Mouse (Mus musculus): ENCODE measurements at regions not wholly inside any gene's neighbourhood (a gene's known extent, or its start where the extent isn't known, plus 50 kb on each side); places are given as distances from the start of the nearest gene placed in this dataset.

DNA sequence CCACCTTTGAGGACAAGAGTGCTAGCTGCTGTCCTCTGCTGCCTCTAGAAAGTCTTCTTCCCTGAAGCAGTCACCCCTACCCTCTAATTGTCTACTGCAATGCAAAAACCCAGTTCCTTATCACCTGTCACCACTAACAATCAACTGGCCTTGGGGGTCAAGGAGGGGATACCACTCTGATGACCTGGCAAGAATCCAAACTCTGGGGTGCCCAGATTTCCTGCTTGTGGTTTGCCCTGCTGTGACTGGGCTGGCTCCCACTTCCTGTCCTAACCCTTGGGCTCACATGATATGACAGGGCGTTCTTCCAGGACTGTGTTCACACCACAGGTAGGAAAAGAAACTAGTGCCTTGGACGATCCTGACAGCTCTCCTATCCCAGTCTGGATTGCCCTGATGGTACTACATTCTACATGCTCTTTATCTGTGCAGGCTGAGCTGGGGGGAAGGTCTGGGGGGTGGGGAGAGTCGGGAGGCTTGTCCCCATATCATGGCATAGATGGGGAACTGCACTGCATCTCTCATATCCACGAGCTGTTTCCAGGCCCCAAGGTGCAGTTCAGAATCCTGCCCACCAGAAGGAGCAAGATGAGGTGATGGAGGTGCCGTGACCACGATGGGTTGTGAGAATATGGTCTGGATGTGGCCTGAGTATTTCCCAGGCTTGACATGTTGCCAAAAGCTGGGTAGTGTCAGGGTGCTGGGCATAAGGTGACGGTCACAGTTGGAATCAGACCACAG lies 81.0 kb downstream of the Maf start:
- Histone ChIP-seq H3K4me2 (no peak overlapping the region), H3K4me1 (no peaks in the 10 kb centered on the region), H3K9ac (replicated peaks) (no peak overlapping the region), H3K27me3 (replicated peaks) (no peaks in the 10 kb centered on the region), H3K9me3 (replicated peaks) (no peaks in the 10 kb centered on the region), H3K27ac (replicated peaks) (no peak overlapping the region), H3K36me3 (no peaks in the 10 kb centered on the region), H3K4me3 (replicated peaks) (no peak overlapping the region)
- no peak for ATAC-seq (ENCODE audit: low FRiP score)
- 87% methylated on average over 7 of the region's 7 CpGs for WGBS

DNA sequence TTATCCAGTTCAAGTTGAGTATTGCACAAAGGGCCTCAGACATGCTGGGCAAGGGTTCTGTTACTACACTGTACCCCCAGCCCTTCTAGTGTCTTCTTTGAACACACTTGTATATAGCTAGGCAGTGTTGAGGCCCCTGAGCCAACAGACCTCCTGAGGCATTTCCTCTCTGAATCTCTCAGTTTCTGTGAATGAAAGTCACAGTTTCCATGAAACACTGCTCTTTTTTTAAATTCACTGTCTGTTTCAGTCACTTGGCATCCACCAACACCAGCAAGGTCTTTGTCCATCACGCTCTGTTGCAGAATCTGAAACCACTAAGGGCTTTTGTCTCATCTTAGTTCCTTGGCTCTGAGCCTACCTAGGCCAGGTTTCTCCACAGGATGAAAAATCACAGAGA lies 82.5 kb downstream of the Maf start:
- no peaks in the 10 kb centered on the region for H3K4me1 ChIP-seq
- ATAC-seq (ENCODE audit: low FRiP score): no peak
- no peaks in the 10 kb centered on the region for H3K9me3 ChIP-seq (replicated peaks)
- WGBS: 66% methylated on average over 1 of the region's 1 CpGs
- no peak overlapping the region for H3K4me3 ChIP-seq (replicated peaks)
- H3K36me3 ChIP-seq: no peaks in the 10 kb centered on the region
- H3K9ac ChIP-seq (replicated peaks): no peak overlapping the region
- H3K4me2 ChIP-seq: no peak overlapping the region
- H3K27ac ChIP-seq (replicated peaks): no peak overlapping the region
- H3K27me3 ChIP-seq (replicated peaks): no peaks in the 10 kb centered on the region

- no peak overlapping the region for H3K4me2 ChIP-seq
- no peak overlapping the region for H3K4me3 ChIP-seq (replicated peaks)
- no peak for ATAC-seq (ENCODE audit: low FRiP score)
- WGBS: 85% methylated on average over 13 of the region's 13 CpGs
- H3K4me1 ChIP-seq: no peaks in the 10 kb centered on the region
- no peaks in the 10 kb centered on the region for H3K9me3 ChIP-seq (replicated peaks)
- H3K27ac ChIP-seq (replicated peaks): no peak overlapping the region
- H3K36me3 ChIP-seq: no peaks in the 10 kb centered on the region
- no peak overlapping the region for H3K9ac ChIP-seq (replicated peaks)
- H3K27me3 ChIP-seq (replicated peaks): no peaks in the 10 kb centered on the region
These were observed 89.4 kb downstream of the Maf start for GRCm38 (mm10) chr8:115618049-115618760.

- Histone ChIP-seq H3K4me2 (no peak overlapping the region), H3K36me3 (no peaks in the 10 kb centered on the region), H3K9me3 (replicated peaks) (no peaks in the 10 kb centered on the region), H3K9ac (replicated peaks) (no peak overlapping the region), H3K4me3 (replicated peaks) (no peak overlapping the region), H3K27ac (replicated peaks) (no peak overlapping the region), H3K27me3 (replicated peaks) (no peaks in the 10 kb centered on the region), H3K4me1 (no peaks in the 10 kb centered on the region)
- 86% methylated on average over 9 of the region's 9 CpGs for WGBS
- no peak for ATAC-seq (ENCODE audit: low FRiP score)
These were observed 90.6 kb downstream of the Maf start for GRCm38 (mm10) chr8:115616871-115617605.

- 81% methylated on average over 5 of the region's 5 CpGs for WGBS
- no peaks in the 10 kb centered on the region for H3K27me3 ChIP-seq (replicated peaks)
- no peak overlapping the region for H3K4me2 ChIP-seq
- no peak overlapping the region for H3K9ac ChIP-seq (replicated peaks)
- no peak for ATAC-seq (ENCODE audit: low FRiP score)
- H3K36me3 ChIP-seq: no peaks in the 10 kb centered on the region
- H3K4me3 ChIP-seq (replicated peaks): no peak overlapping the region
- H3K9me3 ChIP-seq (replicated peaks): no peaks in the 10 kb centered on the region
- no peaks in the 10 kb centered on the region for H3K4me1 ChIP-seq
- H3K27ac ChIP-seq (replicated peaks): no peak overlapping the region
These were observed 93.5 kb downstream of the Maf start for GRCm38 (mm10) chr8:115613946-115614584.

DNA sequence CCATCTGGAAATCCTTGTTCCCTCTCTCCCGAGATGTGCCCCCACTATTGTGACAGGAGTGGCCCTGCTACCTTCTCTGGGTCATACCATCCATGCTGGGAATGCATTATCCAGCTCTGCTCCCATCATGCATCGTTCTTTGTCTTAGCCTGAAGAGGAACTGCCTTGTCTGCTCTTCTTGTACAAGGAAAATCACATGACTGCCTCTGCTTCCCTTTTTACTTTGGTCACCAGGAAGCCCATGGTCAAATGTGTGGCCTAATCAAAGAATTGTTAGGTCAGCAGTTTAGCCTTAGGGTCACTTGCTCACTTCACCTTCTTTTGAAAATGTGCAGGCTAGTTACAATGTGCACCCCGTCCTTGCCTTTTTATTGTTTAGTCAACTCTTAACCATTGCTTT lies 95.5 kb downstream of the Maf start:
- Histone ChIP-seq H3K36me3 (no peaks in the 10 kb centered on the region), H3K4me3 (replicated peaks) (no peak overlapping the region), H3K27me3 (replicated peaks) (no peaks in the 10 kb centered on the region), H3K9me3 (replicated peaks) (no peaks in the 10 kb centered on the region), H3K27ac (replicated peaks) (no peak overlapping the region), H3K4me1 (no peaks in the 10 kb centered on the region), H3K9ac (replicated peaks) (no peak overlapping the region), H3K4me2 (no peak overlapping the region)
- 90% methylated on average over 3 of the region's 3 CpGs for WGBS
- no peak for ATAC-seq (ENCODE audit: low FRiP score)

GRCm38 (mm10) chr8:115599771-115600170 lies 107.8 kb downstream of the Maf start:
- no peak overlapping the region for H3K27ac ChIP-seq (replicated peaks)
- 93% methylated on average over 6 of the region's 6 CpGs for WGBS
- no peak for ATAC-seq (ENCODE audit: low FRiP score)

GRCm38 (mm10) chr8:115597226-115597953 lies 110.2 kb downstream of the Maf start:
- Histone ChIP-seq H3K9me3 (replicated peaks) (no peaks in the 10 kb centered on the region), H3K4me1 (peaks cover 8% of the 10 kb centered on the region), H3K4me3 (replicated peaks) (no peak overlapping the region), H3K9ac (replicated peaks) (no peak overlapping the region), H3K36me3 (no peaks in the 10 kb centered on the region), H3K4me2 (0 out of 2 replicates have a peak overlapping the region, but pooled peaks have one; percentile 1), H3K27ac (replicated peaks) (no peak overlapping the region), H3K27me3 (replicated peaks) (no peaks in the 10 kb centered on the region)
- WGBS: 48% methylated on average over 10 of the region's 10 CpGs
- no peak for ATAC-seq (ENCODE audit: low FRiP score)

More at GRCm38 (mm10) chr8:115599771-115600170, 107.8 kb downstream of the Maf start:
- Histone ChIP-seq H3K9me3 (replicated peaks) (no peaks in the 10 kb centered on the region), H3K36me3 (no peaks in the 10 kb centered on the region), H3K4me3 (replicated peaks) (no peak overlapping the region), H3K9ac (replicated peaks) (no peak overlapping the region), H3K27me3 (replicated peaks) (no peaks in the 10 kb centered on the region), H3K4me1 (peaks cover 8% of the 10 kb centered on the region), H3K4me2 (no peak overlapping the region)

- Histone ChIP-seq H3K4me3 (replicated peaks) (no peak overlapping the region), H3K4me1 (no peaks in the 10 kb centered on the region), H3K27me3 (replicated peaks) (no peaks in the 10 kb centered on the region), H3K9me3 (replicated peaks) (no peaks in the 10 kb centered on the region), H3K4me2 (no peak overlapping the region), H3K9ac (replicated peaks) (no peak overlapping the region), H3K27ac (replicated peaks) (no peak overlapping the region), H3K36me3 (no peaks in the 10 kb centered on the region)
- WGBS: 79% methylated on average over 2 of the region's 2 CpGs
- no peak for ATAC-seq (ENCODE audit: low FRiP score)
These were observed 117.9 kb downstream of the Maf start for GRCm38 (mm10) chr8:115589721-115590120.

GRCm38 (mm10) chr8:115589076-115589475 lies 118.5 kb downstream of the Maf start:
- 90% methylated on average over 2 of the region's 2 CpGs for WGBS

GRCm38 (mm10) chr8:115584311-115584907 lies 123.2 kb downstream of the Maf start:
- Histone ChIP-seq H3K36me3 (no peaks in the 10 kb centered on the region), H3K9me3 (replicated peaks) (no peaks in the 10 kb centered on the region), H3K9ac (replicated peaks) (no peak overlapping the region), H3K4me3 (replicated peaks) (no peak overlapping the region), H3K27ac (replicated peaks) (no peak overlapping the region), H3K4me2 (no peak overlapping the region), H3K27me3 (replicated peaks) (no peaks in the 10 kb centered on the region), H3K4me1 (no peaks in the 10 kb centered on the region)
- 74% methylated on average over 8 of the region's 8 CpGs for WGBS
- no peak for ATAC-seq (ENCODE audit: low FRiP score)

More at GRCm38 (mm10) chr8:115589076-115589475, 118.5 kb downstream of the Maf start:
- no peak for ATAC-seq (ENCODE audit: low FRiP score)
- Histone ChIP-seq H3K27me3 (replicated peaks) (no peaks in the 10 kb centered on the region), H3K4me1 (no peaks in the 10 kb centered on the region), H3K9me3 (replicated peaks) (no peaks in the 10 kb centered on the region), H3K9ac (replicated peaks) (no peak overlapping the region), H3K4me3 (replicated peaks) (no peak overlapping the region), H3K27ac (replicated peaks) (no peak overlapping the region), H3K4me2 (no peak overlapping the region), H3K36me3 (no peaks in the 10 kb centered on the region)
